Mouse (Mus musculus) testis, adult 2 months (tissue): Measurements from ENCODE around the gene Ap3d1. TPM values are rescaled to one million over a fixed set of nuclear protein-coding genes. Genes with fewer than 3 reads are reported as not detected.
A peak's percentile ranks its signal among the peaks of the same experiment; 100 is the strongest.

Source experiments
- H3K27ac ChIP-seq: fragments of 200-500 bp; 2 replicates; pipeline ENCODE4 v1.5.1; 2012; ENCODE audit warnings: low read depth, low read length; ENCODE audit not compliant: control insufficient read depth, insufficient read depth
- H3K27me3 ChIP-seq: fragments of 200-500 bp; 2 replicates; pipeline ENCODE4 v1.6.1; 2012; ENCODE audit warnings: mild to moderate bottlenecking, low read length, moderate library complexity; ENCODE audit not compliant: control insufficient read depth, insufficient read depth
- H3K36me3 ChIP-seq: fragments of 200-500 bp; 2 replicates; pipeline ENCODE4 v1.6.1; 2012; ENCODE audit warnings: mild to moderate bottlenecking, low read length; ENCODE audit not compliant: control insufficient read depth, insufficient read depth
- H3K4me1 ChIP-seq: fragments of 200-500 bp; 2 replicates; pipeline ENCODE4 v1.6.1; 2012; ENCODE audit warnings: low read length; ENCODE audit not compliant: control insufficient read depth, insufficient read depth
- H3K4me3 ChIP-seq: fragments of 200-500 bp; 2 replicates; pipeline ENCODE4 v1.5.1; 2012; ENCODE audit warnings: low read depth, mild to moderate bottlenecking, low read length, moderate library complexity, mixed read lengths; ENCODE audit not compliant: control insufficient read depth
- CTCF ChIP-seq: fragments of 200-500 bp; IDR thresholded peaks from 2 replicates; pipeline ENCODE4 v1.5.1; 2012; ENCODE audit warnings: low read depth, mild to moderate bottlenecking, inconsistent platforms, low read length, moderate library complexity; ENCODE audit not compliant: control insufficient read depth, insufficient read depth, insufficient replicate concordance
- POLR2A ChIP-seq: fragments of 200-500 bp; IDR thresholded peaks from 2 replicates; pipeline ENCODE4 v1.6.1; 2012; ENCODE audit warnings: low read depth, mild to moderate bottlenecking, inconsistent platforms, low read length, moderate library complexity; ENCODE audit not compliant: control insufficient read depth
- polyA plus RNA-seq: library from polyadenylated mRNA; depleted of rRNA; stranded (reverse); fragments of >200 nt; gene quantifications from 2 replicates; pipeline ENCODE4 v1.2.3, GENCODE M21; 2012

The Ap3d1 gene
- polyA plus RNA-seq, 1 experiment, result 178 TPM

GRCm38 (mm10) chr10:80705033-80705432 is 37.0 kb downstream of the Ap3d1 start:
- Histone ChIP-seq H3K4me1 (peaks cover 12% of the 10 kb centered on the region), H3K4me3 (no peak overlapping the region), H3K27me3 (no peaks in the 10 kb centered on the region), H3K27ac (no peak overlapping the region), H3K36me3 (peaks cover 5% of the 10 kb centered on the region)
- TF ChIP-seq POLR2A (no peak), CTCF (no peak)

- TF ChIP-seq CTCF, result no peak
- no peak for TF ChIP-seq POLR2A
Observed at GRCm38 (mm10) chr10:80704418-80704817, 37.6 kb downstream of the Ap3d1 start.

GRCm38 (mm10) chr10:80703643-80704042 is 38.4 kb downstream of the Ap3d1 start:
- H3K27me3 ChIP-seq, result no peaks in the 10 kb centered on the region
- no peak for TF ChIP-seq CTCF
- TF ChIP-seq POLR2A, result no peak
- peak overlapping the region; percentile 95 for H3K4me3 ChIP-seq
- peaks cover 5% of the 10 kb centered on the region for H3K36me3 ChIP-seq
- no peak overlapping the region; the same call in 1 of the 2 replicates for H3K27ac ChIP-seq
- H3K4me1 ChIP-seq, result peaks cover 12% of the 10 kb centered on the region

More at GRCm38 (mm10) chr10:80704418-80704817, 37.6 kb downstream of the Ap3d1 start:
- Histone ChIP-seq H3K4me1 (peaks cover 12% of the 10 kb centered on the region), H3K36me3 (peaks cover 5% of the 10 kb centered on the region), H3K27me3 (no peaks in the 10 kb centered on the region), H3K4me3 (peak overlapping the region; percentile 3; the same call in 1 of the 2 replicates), H3K27ac (no peak overlapping the region)

GRCm38 (mm10) chr10:80702536-80703390 is 39.3 kb downstream of the Ap3d1 start:
- TF ChIP-seq CTCF (no peak; the same call in 1 of the 2 replicates), POLR2A (peak; percentile 56)
- no peaks in the 10 kb centered on the region for H3K27me3 ChIP-seq
- H3K36me3 ChIP-seq, result peaks cover 1% of the 10 kb centered on the region; the same call in 1 of the 2 replicates
- H3K27ac ChIP-seq, result peak overlapping the region; percentile 96
- H3K4me1 ChIP-seq, result peaks cover 12% of the 10 kb centered on the region
- H3K4me3 ChIP-seq, result peak overlapping the region; percentile 95

GRCm38 (mm10) chr10:80701721-80702535 is 40.1 kb downstream of the Ap3d1 start, which contains the start of the genes Mob3a and Izumo4:
TSS of gene Mob3a (minus strand) at chr10:80701977.
TSS of gene Izumo4 (plus strand) at chr10:80702184.
- H3K36me3 ChIP-seq, result no peaks in the 10 kb centered on the region; the same call in 1 of the 2 replicates
- H3K4me1 ChIP-seq, result peaks cover 12% of the 10 kb centered on the region
- H3K27ac ChIP-seq, result peak within 1 kb of the TSS; percentile 96
- H3K27me3 ChIP-seq, result no peaks in the 10 kb centered on the region
- TF ChIP-seq CTCF, result no peak
- no peak for TF ChIP-seq POLR2A
- H3K4me3 ChIP-seq, result peak within 1 kb of the TSS; percentile 95

GRCm38 (mm10) chr10:80700732-80701131 is 41.3 kb downstream of the Ap3d1 start:
- H3K27me3 ChIP-seq, result no peaks in the 10 kb centered on the region
- peaks cover 13% of the 10 kb centered on the region for H3K4me1 ChIP-seq
- TF ChIP-seq CTCF, result no peak
- TF ChIP-seq POLR2A, result no peak
- H3K4me3 ChIP-seq, result peak overlapping the region; percentile 95
- no peak overlapping the region for H3K27ac ChIP-seq
- H3K36me3 ChIP-seq, result no peaks in the 10 kb centered on the region
